Mouse (Mus musculus) liver (tissue): Measurements from ENCODE around the gene Ppm1n.

Experiments
- DNase-seq: peaks from one replicate; pipeline ENCODE4 v3.0.0-alpha.2; 2020; ENCODE audit warnings: mixed read lengths

Gene Ppm1n

GRCm38 (mm10) chr7:19281680-19282304 lies 1.9 kb upstream of the Ppm1n start:
- DNase-seq = peak; percentile 56

GRCm38 (mm10) chr7:19279052-19279451 lies 812 bp downstream of the Ppm1n start:
- DNase-seq = no peak

- no peak for DNase-seq
These were observed 3.6 kb downstream of the Ppm1n start for GRCm38 (mm10) chr7:19276253-19276652.

DNA sequence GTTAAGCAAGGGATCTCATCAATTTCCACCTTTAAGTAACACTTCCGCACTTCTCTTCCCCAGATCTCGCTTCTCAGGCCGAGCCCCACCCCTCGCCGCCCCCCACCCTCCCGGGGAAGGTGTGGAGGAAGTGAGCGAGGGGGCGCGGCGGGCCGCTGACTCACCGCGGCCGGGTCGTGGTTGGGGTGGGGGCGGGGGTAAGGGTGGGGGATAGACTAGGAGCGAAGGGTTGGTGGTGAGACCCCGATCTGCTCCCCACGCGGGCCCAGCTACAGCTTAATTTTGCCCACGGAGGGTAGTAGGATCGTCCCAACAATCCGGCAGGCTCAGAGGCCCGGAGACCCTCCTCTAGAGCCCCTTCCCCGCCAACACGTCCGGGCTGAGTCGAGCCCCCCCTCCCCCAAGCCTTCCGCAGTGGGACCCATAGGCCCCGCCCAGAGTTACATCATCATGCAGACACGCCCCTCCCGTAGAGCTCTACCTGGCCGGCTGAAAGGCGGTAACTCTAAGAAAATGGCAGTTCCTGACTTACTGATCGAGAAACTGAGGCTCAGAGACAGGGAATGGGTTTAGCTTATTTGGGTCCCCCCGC lies 7.6 kb downstream of the Ppm1n start:
- DNase-seq = peak; percentile 91

DNA sequence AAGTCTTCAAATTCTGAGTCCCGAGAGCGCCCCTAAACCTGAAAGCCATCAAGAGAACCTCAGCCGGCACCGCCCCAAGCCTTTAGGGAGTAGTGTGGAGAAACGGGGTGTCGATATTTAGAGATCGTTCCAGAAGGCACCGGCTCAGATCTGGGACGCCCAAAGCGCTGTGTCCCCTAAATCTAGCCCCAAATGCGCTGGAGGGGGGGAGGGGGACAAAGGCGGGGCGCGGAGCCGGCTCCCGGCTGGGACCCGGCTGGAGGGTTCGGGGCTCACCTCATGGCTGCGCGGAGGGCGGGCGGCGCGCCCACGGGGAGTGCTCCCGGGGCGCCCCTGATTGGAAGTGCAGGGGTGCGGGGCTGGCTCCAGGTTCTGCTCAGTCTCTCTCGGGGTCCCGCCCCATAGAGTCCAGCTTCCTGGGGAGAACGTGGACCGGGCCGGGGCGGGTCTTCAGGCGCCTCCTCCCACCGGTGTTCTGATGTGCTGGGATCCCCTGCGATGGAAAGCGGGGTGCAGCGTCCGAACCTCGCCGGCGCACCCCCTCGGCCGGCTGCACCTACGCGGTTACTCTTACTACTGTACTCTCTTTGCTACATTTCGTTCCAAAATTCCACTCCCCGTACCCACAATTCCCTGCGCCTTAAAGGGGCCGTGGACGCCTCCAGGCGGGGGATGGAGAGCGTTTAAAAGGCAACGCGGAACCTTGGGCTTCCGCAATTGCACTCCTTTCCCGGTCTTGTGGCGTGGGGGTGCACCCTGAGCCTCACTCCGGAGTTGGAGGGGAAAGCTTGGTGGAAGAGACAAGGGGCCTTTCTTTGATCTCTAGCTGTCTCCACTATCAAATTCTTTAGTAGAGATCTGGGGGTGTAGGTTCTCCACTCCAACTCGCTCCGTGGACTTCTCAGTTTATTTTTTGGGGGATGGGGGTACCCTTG lies 8.4 kb downstream of the Ppm1n start, which contains the start of gene Vasp:
TSS of gene Vasp (minus strand) at position 580 of the 935 bp plus-strand sequence.
- DNase-seq = peak; percentile 87

DNA sequence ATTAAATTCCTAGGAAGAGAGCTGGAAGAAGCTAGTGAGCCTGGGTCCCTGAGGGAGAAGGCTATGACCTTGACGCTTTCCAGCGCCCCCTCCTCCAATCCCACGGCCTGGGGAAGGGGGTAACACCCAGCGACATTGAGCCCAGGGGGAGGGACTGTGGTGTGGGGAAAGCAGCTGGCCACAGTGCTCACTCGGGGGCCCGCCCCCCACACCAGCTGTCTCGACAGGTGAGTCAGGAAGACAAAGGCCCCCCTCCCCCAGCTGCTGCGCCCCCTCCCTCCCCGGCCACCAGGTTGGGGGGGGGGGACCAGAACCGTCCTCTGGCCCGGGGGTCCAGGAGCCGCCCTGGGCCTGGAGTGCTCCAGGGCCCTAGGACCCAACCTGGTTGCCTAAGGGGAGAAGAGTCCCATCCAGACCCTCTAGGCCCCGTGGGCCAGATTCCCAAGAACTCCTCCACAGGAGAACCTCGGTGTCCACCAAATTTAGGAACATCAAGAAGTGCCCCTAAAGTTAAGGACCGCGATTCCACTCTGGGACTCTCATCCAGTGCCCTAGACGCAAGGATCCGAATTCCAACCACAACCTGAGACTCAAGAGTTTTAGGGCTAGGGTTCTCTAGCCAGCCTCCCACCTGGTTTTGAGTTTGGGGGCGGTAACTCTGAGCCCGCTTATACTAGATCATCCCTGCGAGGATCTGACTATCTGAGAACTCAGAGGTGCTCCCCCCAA lies 9.2 kb downstream of the Ppm1n start:
- peak; percentile 49 for DNase-seq

DNA sequence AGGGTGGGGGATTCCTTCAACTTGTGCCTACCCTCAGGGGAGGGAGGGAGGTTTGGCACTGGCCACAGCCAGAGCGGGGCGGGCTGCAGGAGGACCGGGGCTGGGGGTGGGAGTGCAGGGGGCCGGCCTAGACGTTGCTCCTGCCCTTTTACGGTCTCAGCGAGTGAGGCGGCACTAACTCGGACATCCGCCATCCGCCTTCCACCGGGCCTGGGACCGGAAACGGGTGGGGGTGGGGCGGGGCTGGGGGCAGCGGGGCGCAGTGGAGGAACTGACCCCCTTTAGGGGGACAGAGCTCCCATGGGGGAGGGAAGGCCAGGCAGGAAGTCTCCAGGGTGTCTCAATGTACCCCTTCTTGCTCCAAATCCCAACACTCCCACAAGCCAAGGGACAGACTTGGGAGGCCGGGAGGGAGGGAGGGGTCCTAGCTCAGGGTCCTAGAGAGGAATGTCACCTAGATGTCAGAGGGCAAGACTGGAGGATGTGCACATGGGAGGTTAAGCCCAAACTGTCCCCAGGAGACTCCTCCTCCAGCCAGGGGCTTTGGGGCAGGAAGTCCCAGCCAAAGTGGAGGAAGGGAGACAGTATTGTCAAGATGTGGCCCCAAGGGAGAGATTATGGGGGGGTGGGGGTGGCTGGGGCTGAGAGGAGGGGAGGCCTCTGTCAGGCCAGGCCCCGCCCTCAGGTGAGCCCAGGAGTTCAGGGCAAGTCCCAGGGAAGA lies 10.0 kb downstream of the Ppm1n start:
- DNase-seq = peak; percentile 76

GRCm38 (mm10) chr7:19268993-19269681 lies 10.7 kb downstream of the Ppm1n start:
- DNase-seq = no peak

DNA sequence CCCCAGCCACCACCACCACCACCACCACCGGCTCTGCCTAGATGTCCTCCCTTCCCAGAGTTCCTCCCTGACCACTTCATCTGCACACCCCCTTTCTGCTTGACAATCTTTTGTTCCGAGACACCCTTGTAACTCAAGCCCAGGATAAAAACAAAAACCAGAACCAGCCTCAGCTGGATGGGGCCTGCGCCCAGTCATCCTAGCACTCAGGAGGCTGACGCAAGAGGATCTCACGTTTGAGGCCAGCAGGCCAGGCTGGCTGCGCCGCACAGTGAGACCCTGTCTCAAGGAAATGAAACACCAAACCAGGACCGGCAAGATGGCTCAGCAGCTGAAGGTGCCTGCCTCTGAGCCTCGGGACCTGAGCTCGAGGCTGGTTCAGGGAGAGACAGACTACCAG lies 12.8 kb downstream of the Ppm1n start:
- no peak for DNase-seq

DNA sequence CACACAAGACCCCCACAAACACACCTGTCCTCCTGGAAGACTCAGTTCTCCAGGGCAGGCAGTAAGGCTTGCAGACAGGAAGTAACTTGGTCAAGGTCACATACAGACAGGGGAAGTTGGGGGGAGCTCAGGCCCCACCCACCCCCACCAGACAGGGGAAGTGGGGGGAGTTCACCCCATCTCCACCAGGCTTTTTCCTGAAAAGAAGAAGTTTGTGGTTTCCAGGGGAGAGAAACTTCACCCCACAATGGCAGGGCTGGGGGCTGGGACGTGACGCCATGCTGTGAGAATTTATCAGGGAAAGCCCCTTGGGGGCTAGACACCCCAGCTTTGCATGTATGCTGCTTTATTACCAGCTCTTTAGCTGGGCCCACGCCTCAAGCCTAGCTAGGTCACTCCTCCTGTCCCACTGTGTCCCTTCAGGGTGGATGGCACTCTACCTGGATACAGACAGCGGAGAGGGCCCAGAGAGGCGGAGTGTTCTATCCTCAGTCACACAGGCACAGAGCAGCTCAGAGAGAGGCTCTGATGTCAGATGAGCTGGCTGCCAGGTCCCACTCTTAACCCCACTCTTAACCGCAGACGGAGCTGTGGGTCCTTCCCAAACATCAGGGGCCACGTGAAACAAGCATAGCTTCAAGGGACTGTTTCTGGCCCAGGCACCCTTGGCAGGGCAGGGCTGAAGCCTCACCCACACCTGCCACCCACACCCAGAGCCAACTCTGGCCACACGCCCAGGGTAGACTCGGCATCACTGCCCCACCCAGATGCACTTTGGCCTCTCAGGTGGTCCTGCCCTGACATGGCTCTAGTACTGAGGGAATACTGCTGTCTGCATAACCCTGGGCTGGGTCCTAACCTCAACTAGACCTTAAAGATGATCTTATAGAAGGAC lies 13.7 kb downstream of the Ppm1n start:
- DNase-seq = peak; percentile 51

GRCm38 (mm10) chr7:19265147-19265546 lies 14.7 kb downstream of the Ppm1n start:
- DNase-seq = peak; percentile 84

DNA sequence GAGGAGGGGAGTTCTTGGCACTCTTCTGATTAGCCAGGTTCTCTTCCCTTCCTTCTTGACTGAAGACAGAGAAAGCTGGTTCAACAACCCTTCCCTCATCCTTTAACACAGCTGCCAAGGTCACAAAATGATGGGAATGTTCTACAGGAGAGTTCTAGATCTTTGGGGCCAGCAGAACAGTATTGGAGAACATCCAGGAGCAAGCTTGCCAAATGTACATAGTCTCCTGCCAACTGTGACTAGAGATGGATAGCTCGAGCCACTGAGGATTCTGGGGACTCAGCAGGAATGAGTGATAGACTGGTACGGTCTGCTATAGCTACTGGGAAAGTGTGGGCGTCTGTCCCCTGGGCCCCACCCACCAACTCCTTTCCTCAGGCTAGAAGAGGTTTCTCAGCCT lies 21.5 kb downstream of the Ppm1n start:
- DNase-seq = no peak

DNA sequence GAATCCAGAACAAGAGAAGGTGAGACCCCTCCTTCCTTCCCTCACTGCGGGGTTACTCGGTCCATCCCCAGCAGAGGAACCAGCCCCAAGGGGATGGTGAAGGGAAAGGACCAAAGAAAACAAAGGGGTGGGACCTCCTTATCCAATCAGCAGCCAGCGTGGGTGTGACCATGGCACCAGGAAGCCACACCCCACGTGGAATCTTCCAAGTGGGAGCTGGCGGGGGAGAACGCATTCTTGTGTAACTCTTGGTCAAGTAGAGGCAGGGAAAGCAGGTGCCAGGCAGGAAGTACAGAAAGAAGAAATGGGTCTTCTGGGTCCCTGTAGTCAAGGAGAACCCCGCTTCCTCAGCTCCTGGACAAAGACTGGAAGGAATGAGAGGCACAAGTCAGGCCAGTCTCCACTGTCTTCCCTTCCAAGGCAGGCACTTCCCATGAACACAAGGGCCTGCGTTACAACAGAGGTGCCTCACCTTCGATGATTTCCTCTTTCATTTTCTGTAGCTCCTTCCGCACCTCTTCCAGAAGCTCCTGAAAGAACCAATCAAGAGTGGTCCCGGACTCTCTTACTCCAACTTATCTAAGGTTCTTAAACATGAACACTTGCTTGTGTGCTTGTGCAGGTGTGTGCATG lies 22.4 kb downstream of the Ppm1n start:
- DNase-seq = peak; percentile 92

GRCm38 (mm10) chr7:19256567-19256966 lies 23.3 kb downstream of the Ppm1n start:
- no peak for DNase-seq

GRCm38 (mm10) chr7:19255395-19255794 lies 24.5 kb downstream of the Ppm1n start:
- DNase-seq = no peak

DNA sequence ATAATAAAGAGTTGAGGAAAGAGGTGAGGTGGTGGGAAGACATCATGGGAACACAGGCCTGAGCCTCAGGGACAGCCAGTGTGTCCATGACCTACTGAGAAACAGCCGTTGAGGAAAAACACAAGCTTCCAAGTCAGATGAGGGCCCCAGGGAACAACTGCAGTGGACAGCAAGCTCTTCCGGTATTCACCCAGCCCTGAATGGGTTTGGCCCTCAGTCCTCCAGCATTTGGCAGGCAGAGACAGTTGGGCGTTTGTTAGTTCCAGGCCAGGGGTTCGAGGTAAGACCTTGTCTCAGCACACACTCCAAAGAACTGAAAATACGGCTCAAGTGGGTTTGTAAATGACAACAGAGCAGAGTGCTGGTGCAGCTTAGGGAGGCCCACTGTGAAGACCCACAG lies 26.4 kb downstream of the Ppm1n start:
- no peak for DNase-seq

DNA sequence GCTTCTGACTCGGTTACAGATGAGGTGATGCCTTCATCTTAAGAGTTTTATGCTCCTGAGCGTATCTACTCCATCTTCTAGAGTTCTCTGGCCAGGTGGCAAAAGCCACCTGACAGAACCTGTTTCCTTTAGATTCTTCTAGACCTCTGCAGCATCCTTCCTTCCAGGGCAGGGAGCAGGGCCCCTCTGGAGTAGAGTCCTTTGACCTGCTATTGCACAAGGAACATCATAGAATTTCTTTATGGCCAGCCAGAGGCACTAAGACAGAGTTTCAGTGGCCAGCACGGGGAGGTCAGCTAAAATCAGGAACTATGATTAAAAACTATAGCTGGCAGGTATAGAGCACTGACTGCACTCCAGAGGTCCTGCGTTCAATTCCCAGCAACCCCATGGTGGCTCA lies 27.8 kb downstream of the Ppm1n start:
- no peak for DNase-seq

- no peak for DNase-seq
These were observed 32.4 kb downstream of the Ppm1n start for GRCm38 (mm10) chr7:19247511-19247910.

DNA sequence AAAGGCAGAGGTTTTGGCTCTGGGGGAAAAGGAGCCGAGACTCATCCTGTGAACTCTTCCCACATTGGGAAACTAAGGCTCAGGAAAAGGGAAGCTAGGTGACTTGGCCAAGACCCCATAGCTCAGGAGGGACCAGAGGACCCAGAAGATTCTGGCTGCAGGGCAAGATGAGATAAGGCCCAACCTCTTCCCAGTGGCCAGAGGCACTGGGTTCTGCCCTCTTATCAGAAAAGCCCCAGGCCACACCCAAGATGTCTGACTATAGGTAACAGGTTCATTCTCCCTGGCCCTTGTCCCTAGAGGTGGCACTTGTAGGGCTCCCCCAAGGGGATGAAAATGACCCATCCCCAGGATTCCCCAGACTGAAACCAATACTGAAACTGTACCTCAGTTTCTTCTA lies 33.0 kb downstream of the Ppm1n start:
- peak; percentile 77 for DNase-seq

DNA sequence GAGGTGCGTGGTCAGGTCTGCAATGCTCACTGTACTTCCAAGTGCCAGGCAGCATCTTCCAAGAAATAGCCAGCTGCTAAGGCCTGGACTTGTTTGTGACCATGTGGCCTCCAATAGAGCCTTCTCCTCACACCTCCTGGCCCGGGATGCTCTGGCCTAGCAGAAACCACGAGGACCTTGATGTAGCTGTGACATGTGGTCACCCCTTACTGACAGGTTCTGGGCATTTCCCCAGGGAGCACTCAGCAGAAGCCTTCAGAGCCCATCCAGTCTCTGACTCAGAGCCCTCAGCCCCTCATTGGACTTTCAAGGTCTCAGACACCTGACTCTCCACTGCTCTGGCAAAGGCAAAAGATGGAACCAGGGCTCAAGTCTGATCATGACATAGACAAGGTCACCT lies 34.8 kb downstream of the Ppm1n start:
- DNase-seq = no peak
